Mouse (Mus musculus): Measurements from ENCODE around the gene Maml2.

Maml2 gene

GRCm38 (mm10) chr9:13533076-13533707, 235.4 kb downstream of the Maml2 start:
- DNase-seq (ENCODE audit: low spot score): no peak

- no peak for DNase-seq (ENCODE audit: low spot score)
Measured at GRCm38 (mm10) chr9:13535803-13536202, 238.0 kb downstream of the Maml2 start.

- DNase-seq (ENCODE audit: low spot score): peak; percentile 45
Measured at GRCm38 (mm10) chr9:13536419-13537261, 238.9 kb downstream of the Maml2 start.

GRCm38 (mm10) chr9:13538200-13538599, 240.4 kb downstream of the Maml2 start:
- DNase-seq (ENCODE audit: low spot score): no peak

GRCm38 (mm10) chr9:13539535-13539934, 241.8 kb downstream of the Maml2 start:
- DNase-seq (ENCODE audit: low spot score): no peak

- DNase-seq (ENCODE audit: low spot score): no peak
Measured at GRCm38 (mm10) chr9:13540227-13540626, 242.5 kb downstream of the Maml2 start.

- no peak for DNase-seq (ENCODE audit: low spot score)
Measured at GRCm38 (mm10) chr9:13540781-13541180, 243.0 kb downstream of the Maml2 start.

GRCm38 (mm10) chr9:13543167-13543566, 245.4 kb downstream of the Maml2 start:
- DNase-seq (ENCODE audit: low spot score): no peak

- no peak for DNase-seq (ENCODE audit: low spot score)
Measured at GRCm38 (mm10) chr9:13544133-13544532, 246.4 kb downstream of the Maml2 start.

GRCm38 (mm10) chr9:13545726-13546125, 248.0 kb downstream of the Maml2 start:
- DNase-seq (ENCODE audit: low spot score): no peak

- no peak for DNase-seq (ENCODE audit: low spot score)
Measured at GRCm38 (mm10) chr9:13549911-13550310, 252.2 kb downstream of the Maml2 start.

- no peak for DNase-seq (ENCODE audit: low spot score)
Measured at GRCm38 (mm10) chr9:13552380-13553052, 254.8 kb downstream of the Maml2 start.

- peak; percentile 6 for DNase-seq (ENCODE audit: low spot score)
Measured at GRCm38 (mm10) chr9:13554773-13555172, 257.0 kb downstream of the Maml2 start.

- DNase-seq (ENCODE audit: low spot score): no peak
Measured at GRCm38 (mm10) chr9:13555973-13556481, 258.3 kb downstream of the Maml2 start.

GRCm38 (mm10) chr9:13556696-13557095, 258.9 kb downstream of the Maml2 start:
- DNase-seq (ENCODE audit: low spot score): no peak

- DNase-seq (ENCODE audit: low spot score): no peak
Measured at GRCm38 (mm10) chr9:13558811-13559372, 261.1 kb downstream of the Maml2 start.

- no peak for DNase-seq (ENCODE audit: low spot score)
Measured at GRCm38 (mm10) chr9:13560651-13561050, 262.9 kb downstream of the Maml2 start.

GRCm38 (mm10) chr9:13561335-13561734, 263.6 kb downstream of the Maml2 start:
- DNase-seq (ENCODE audit: low spot score): no peak

- no peak for DNase-seq (ENCODE audit: low spot score)
Measured at GRCm38 (mm10) chr9:13563475-13564414, 266.0 kb downstream of the Maml2 start.

GRCm38 (mm10) chr9:13565343-13566019, 267.7 kb downstream of the Maml2 start:
- no peak for DNase-seq (ENCODE audit: low spot score)

Measured in spleen, adult 12 weeks (tissue).